Mouse (Mus musculus) limb, embryonic 15.5 days (tissue): ENCODE measurements around the gene Ercc4. TPM values are rescaled to one million over a fixed set of nuclear protein-coding genes. Genes with fewer than 3 reads are reported as not detected.

Source experiments
- ATAC-seq: fragments of 200-750 bp; cut with Nextera tagmentation; 2 replicates; pipeline ENCODE4 v1.8.0; 2017; ENCODE audit warnings: low read depth, moderate TSS enrichment; ENCODE audit not compliant: insufficient number of reproducible peaks, low FRiP score, low TSS enrichment
- H3K27ac ChIP-seq: fragments of 300-500 bp; sonication (generic); 2 replicates; pipeline ENCODE4 v1.5.1; 2015; ENCODE audit warnings: moderate library complexity, mild to moderate bottlenecking, inconsistent platforms
- H3K27me3 ChIP-seq: fragments of 300-500 bp; sonication (generic); 2 replicates; pipeline ENCODE4 v1.6.1; 2015; ENCODE audit warnings: inconsistent platforms
- H3K36me3 ChIP-seq: fragments of 300-500 bp; sonication (generic); 2 replicates; pipeline ENCODE4 v1.6.1; 2015; ENCODE audit warnings: inconsistent platforms
- H3K4me1 ChIP-seq: fragments of 300-500 bp; sonication (generic); 2 replicates; pipeline ENCODE4 v1.6.1; 2015; ENCODE audit warnings: inconsistent platforms
- H3K4me2 ChIP-seq: fragments of 300-500 bp; sonication (generic); 2 replicates; pipeline ENCODE4 v1.6.1; 2015; ENCODE audit warnings: mild to moderate bottlenecking, inconsistent platforms
- H3K4me3 ChIP-seq: fragments of 300-500 bp; sonication (generic); 2 replicates; pipeline ENCODE4 v1.5.1; 2015; ENCODE audit warnings: mild to moderate bottlenecking, inconsistent platforms
- H3K9ac ChIP-seq: fragments of 300-500 bp; sonication (generic); 2 replicates; pipeline ENCODE4 v1.6.1; 2015; ENCODE audit warnings: inconsistent platforms
- H3K9me3 ChIP-seq: fragments of 300-500 bp; sonication (generic); 2 replicates; pipeline ENCODE4 v1.6.1; 2016; ENCODE audit warnings: inconsistent platforms
- WGBS: fragments of 180-500 bp; shearing (Covaris S2); methylation state at CpG from one replicate; pipeline ENCODE4 v1.1.7; 2015; 5-methylcytosine and 5-hydroxymethylcytosine counted together
- polyA plus RNA-seq: library from polyadenylated mRNA; unstranded; fragments of >200 nt; fragmentation: Nextera tagmentation; extraction: Ambion mirVana; gene quantifications from 2 replicates; pipeline ENCODE4 v1.2.1, GENCODE M21; 2015

Ercc4 gene
- polyA plus RNA-seq, 1 experiment from 2014 or later, result 13.5 TPM

DNA sequence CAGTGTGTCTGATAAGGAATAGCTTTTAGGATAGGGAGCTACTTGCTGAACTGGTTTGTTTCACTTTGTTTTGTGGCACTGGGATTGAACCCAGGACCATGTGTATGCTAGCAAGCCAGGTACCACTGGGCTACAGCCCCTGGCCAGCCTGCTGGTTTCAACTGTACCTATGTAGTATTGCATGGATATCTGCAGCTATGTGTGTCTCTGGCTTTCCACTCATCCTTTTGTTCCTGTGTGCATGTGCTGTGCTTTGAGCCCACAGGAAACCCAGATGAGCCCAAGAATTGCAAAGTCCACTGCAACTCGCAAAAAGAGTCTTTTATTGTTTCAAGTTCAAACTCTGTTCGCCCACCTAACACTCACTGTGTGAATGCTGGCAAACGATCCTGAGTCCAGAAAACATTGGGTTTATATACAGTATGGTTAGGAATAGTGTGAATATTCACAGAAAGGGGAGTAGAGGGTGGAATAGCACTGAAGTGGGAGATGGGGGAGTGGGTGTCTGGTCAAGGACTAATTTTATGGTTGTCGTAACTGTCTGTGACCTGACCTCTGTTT is 73.8 kb downstream of the Ercc4 start:
- no peaks in the 10 kb centered on the region for H3K4me1 ChIP-seq
- no peaks in the 10 kb centered on the region for H3K36me3 ChIP-seq
- 69% methylated on average over 4 of the region's 4 CpGs for WGBS
- no peaks in the 10 kb centered on the region for H3K27me3 ChIP-seq
- H3K27ac ChIP-seq, result no peak overlapping the region
- no peak overlapping the region for H3K9ac ChIP-seq
- ATAC-seq, result no peak
- no peak overlapping the region for H3K4me3 ChIP-seq
- H3K9me3 ChIP-seq, result no peaks in the 10 kb centered on the region
- H3K4me2 ChIP-seq, result no peak overlapping the region

DNA sequence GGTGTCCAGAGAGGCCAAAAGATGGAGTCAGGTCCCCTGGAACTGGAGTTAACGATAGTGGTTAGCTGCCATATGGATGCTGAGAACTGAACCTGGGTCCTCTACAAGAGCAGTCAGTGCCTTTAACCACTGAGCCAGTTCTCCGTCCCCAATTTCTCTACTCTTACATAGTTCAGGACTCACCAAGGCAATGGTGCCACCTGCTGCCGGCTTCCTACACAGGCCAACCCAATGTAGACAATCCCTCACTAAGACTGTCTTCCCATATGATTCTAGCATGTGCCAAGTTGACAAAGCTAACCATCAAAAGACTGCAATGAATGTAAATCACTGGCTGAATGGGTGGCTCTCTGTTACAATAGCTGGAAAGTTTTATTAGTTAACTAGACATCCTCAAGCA is 74.9 kb downstream of the Ercc4 start:
- H3K4me2 ChIP-seq, result no peak overlapping the region
- no peaks in the 10 kb centered on the region for H3K4me1 ChIP-seq
- H3K36me3 ChIP-seq, result no peaks in the 10 kb centered on the region
- H3K27me3 ChIP-seq, result no peaks in the 10 kb centered on the region
- H3K4me3 ChIP-seq, result no peak overlapping the region
- H3K27ac ChIP-seq, result no peak overlapping the region
- H3K9ac ChIP-seq, result no peak overlapping the region
- no peaks in the 10 kb centered on the region for H3K9me3 ChIP-seq
- no peak for ATAC-seq
- 90% methylated on average over 3 of the region's 3 CpGs for WGBS

DNA sequence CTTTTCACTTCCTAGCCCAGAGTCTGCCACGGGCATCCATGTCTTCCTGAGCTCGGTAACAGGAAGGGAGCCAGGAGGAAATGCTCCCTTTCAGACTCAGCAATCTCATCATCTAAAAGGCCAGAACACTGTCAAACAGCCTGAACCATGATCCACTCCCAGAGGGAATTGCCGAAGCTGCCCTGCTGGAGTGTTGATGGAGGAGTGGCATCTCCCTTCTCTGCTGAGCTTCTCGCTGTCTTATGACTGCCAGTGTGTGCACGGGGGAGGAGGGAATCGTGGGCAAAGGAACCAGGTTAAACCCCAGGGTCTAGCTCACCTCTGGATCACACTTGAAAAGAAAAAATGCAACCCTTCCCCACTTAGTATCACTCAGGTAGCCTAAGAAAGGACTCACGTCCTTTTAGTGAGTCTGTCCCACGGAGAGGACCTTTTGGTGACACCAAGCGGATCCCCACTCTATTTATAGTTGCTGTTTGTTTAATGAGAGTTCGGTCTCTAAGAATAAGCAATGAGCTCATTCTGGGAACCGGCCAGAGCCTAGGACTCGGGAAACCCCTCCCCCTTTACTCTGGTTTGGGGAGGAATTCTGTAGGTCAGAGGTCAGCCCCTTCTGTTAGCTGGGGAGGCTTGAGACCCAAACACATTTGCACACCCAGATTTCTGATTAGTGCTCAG is 80.1 kb downstream of the Ercc4 start:
- no peak overlapping the region for H3K27ac ChIP-seq

DNA sequence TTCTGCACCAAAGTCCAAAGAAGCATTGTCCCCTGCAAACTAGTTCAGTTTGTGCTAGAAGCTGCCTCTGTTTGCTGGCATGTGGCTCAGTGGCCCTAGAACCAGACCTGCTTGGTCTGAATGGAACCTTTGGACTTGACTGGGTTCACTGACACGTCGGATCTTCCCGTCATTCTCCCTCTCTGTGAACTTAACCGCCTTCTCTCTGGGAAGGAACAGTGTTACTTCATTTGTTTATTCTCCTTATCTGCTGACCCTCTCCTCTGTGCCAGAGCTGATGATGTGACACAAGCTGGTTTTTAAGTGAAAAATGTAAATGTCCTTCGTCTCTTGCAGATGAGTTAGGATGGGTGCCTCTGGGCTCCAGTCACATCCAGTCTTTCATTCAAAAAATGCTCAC is 81.0 kb downstream of the Ercc4 start:
- Histone ChIP-seq H3K4me2 (no peak overlapping the region), H3K4me1 (no peaks in the 10 kb centered on the region), H3K27me3 (no peaks in the 10 kb centered on the region), H3K9me3 (no peaks in the 10 kb centered on the region), H3K27ac (no peak overlapping the region), H3K4me3 (no peak overlapping the region), H3K36me3 (no peaks in the 10 kb centered on the region), H3K9ac (no peak overlapping the region)
- ATAC-seq, result no peak
- WGBS, result 78% methylated on average over 5 of the region's 5 CpGs

More for the DNA sequence above, 80.1 kb downstream of the Ercc4 start:
- no peaks in the 10 kb centered on the region for H3K9me3 ChIP-seq
- H3K27me3 ChIP-seq, result no peaks in the 10 kb centered on the region
- 45% methylated on average over 12 of the region's 12 CpGs for WGBS
- ATAC-seq, result no peak
- H3K4me3 ChIP-seq, result no peak overlapping the region
- H3K4me2 ChIP-seq, result no peak overlapping the region
- no peaks in the 10 kb centered on the region for H3K4me1 ChIP-seq
- no peaks in the 10 kb centered on the region for H3K36me3 ChIP-seq
- H3K9ac ChIP-seq, result no peak overlapping the region

DNA sequence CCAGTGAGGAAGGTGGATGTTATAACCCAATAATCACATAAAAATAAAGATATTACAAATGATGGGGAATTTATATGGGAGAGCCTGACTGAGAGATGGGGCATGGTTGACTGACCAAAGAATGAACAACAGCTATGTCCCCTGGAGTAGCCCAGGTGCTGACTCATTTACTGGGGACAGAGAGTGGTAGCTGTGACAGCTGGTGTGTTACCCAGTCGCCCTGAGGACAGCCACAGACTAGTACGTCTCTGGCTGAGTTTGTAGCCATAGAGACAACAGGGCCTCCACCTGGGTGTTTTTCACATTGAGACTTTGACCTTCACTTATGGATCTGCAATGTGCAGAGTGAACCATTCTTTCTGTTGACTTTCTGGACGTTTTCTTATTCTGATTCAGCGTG is 81.7 kb downstream of the Ercc4 start:
- Histone ChIP-seq H3K36me3 (no peaks in the 10 kb centered on the region), H3K4me2 (no peak overlapping the region), H3K27me3 (no peaks in the 10 kb centered on the region), H3K4me3 (no peak overlapping the region), H3K9me3 (no peaks in the 10 kb centered on the region), H3K27ac (no peak overlapping the region), H3K4me1 (no peaks in the 10 kb centered on the region), H3K9ac (no peak overlapping the region)
- 58% methylated on average over 4 of the region's 4 CpGs for WGBS
- no peak for ATAC-seq

DNA sequence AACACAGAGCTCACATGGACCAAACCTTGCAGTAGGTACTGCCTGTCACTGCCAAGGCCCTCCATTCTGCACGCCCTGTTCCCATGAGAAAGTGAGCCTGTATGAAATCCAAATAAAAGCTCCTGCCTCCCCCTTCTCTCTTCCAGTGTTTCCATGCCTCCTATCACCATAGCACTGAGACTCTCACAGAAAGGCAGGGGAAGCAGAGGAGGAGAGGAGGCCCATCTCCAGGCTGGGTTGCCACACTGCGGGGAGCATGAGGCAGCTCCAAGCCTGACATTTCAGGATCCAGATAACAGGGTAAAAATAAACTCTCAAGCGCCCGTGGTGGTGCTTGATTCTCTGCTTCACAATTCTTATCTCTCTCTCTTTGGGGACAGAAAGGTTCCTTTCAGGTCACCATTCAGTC is 84.2 kb downstream of the Ercc4 start:
- no peaks in the 10 kb centered on the region for H3K9me3 ChIP-seq
- H3K4me3 ChIP-seq, result no peak overlapping the region
- no peak overlapping the region for H3K4me2 ChIP-seq
- no peaks in the 10 kb centered on the region; the same call in 1 of the 2 replicates for H3K4me1 ChIP-seq
- H3K36me3 ChIP-seq, result no peaks in the 10 kb centered on the region
- WGBS, result 81% methylated on average over 4 of the region's 4 CpGs
- no peak overlapping the region for H3K9ac ChIP-seq
- H3K27me3 ChIP-seq, result no peaks in the 10 kb centered on the region
- no peak for ATAC-seq
- no peak overlapping the region for H3K27ac ChIP-seq

DNA sequence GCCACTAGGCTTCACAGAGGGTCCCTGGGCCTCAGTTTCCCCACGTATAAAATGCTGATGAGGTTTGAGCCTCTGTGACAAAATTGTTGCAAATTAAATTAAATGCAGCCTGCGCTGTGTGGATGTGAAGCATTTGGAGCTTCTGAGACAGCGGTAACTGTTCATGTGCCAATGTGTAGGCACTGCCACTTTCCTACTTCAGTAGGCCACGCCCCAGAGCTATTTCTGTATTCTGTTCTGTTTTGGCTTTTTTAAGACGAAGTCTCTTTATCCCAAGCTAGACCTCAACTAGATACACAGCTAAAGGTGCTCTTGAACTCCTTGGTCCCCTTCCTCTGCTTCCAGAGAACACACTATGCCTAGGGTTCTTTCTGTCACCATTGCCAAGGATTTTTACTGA is 85.4 kb downstream of the Ercc4 start:
- no peak overlapping the region for H3K9ac ChIP-seq
- no peaks in the 10 kb centered on the region; the same call in 1 of the 2 replicates for H3K4me1 ChIP-seq
- no peak overlapping the region for H3K4me2 ChIP-seq
- no peak for ATAC-seq
- no peak overlapping the region for H3K4me3 ChIP-seq
- no peaks in the 10 kb centered on the region for H3K36me3 ChIP-seq
- H3K27me3 ChIP-seq, result no peaks in the 10 kb centered on the region
- H3K9me3 ChIP-seq, result no peaks in the 10 kb centered on the region
- no peak overlapping the region for H3K27ac ChIP-seq
- WGBS, result 82% methylated on average over 5 of the region's 5 CpGs

DNA sequence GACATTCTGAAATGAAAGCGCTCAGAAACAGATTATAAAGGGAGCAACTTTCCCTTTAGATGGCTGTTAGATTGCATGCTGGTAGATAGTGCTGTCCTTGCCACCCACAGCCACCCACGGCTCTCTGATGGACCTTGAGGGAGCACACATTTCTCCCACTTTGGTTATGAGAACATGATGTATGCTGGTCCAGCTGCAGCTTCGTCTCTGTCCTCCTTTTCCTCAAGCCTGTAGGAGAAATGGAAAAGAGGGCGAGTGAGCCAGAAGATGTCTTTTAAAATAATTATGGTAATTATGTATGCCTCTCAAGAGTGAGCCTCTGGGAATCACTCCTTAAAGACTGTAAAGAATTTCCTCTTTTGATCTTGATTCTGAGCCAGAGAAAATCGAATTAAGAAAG is 87.1 kb downstream of the Ercc4 start:
- Histone ChIP-seq H3K27me3 (no peaks in the 10 kb centered on the region), H3K9me3 (no peaks in the 10 kb centered on the region), H3K4me1 (no peaks in the 10 kb centered on the region; the same call in 1 of the 2 replicates), H3K9ac (no peak overlapping the region), H3K27ac (no peak overlapping the region), H3K4me3 (no peak overlapping the region), H3K36me3 (no peaks in the 10 kb centered on the region), H3K4me2 (no peak overlapping the region)
- WGBS, result 65% methylated on average over 5 of the region's 5 CpGs
- ATAC-seq, result no peak

DNA sequence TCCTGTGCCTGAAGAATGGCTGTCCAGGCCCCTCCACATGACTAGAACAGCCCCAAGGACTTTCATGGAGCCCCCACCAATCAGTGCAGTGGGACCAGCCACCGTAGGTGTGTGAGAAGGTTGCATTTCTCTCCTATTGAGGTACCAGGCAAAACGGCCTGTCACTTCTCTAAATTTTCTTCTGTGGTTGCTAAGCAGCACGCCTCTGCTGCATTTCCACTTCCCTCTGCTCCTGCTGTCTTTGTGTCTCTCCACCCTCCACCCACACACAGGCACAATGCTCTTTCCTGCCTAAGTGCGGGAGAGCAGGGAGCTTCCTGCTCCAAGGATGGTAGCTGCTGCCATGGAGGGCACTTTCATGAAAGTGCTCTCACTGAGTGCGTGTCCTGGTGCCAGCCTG is 87.8 kb downstream of the Ercc4 start:
- H3K36me3 ChIP-seq, result no peaks in the 10 kb centered on the region
- no peaks in the 10 kb centered on the region; the same call in 1 of the 2 replicates for H3K4me1 ChIP-seq
- no peak overlapping the region for H3K4me2 ChIP-seq
- WGBS, result 60% methylated on average over 5 of the region's 5 CpGs
- H3K27me3 ChIP-seq, result no peaks in the 10 kb centered on the region
- ATAC-seq, result no peak
- no peaks in the 10 kb centered on the region for H3K9me3 ChIP-seq
- H3K4me3 ChIP-seq, result no peak overlapping the region
- no peak overlapping the region for H3K9ac ChIP-seq
- H3K27ac ChIP-seq, result no peak overlapping the region

DNA sequence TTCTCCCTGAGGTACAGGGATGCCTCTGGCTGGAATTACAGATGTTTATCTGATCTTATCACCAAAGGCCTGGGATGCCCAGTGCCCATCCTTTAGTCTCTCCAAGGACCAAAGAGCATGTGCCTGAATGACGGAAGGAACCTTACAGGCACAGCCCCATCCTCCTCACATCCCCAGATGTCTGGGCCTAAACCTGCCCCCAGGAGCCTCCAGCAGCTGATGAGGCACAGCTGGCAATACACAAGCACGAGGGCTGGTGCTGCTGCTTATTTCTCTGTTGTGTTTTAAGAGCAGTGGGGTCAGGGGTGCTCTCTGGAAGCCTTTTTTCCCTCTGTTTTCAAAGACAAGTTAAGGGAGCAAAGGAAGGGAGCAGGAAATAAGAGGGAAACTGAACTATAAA is 89.7 kb downstream of the Ercc4 start:
- H3K36me3 ChIP-seq, result no peaks in the 10 kb centered on the region
- 24% methylated on average over 2 of the region's 2 CpGs for WGBS
- no peaks in the 10 kb centered on the region for H3K9me3 ChIP-seq
- H3K27me3 ChIP-seq, result no peaks in the 10 kb centered on the region
- H3K27ac ChIP-seq, result no peak overlapping the region
- no peaks in the 10 kb centered on the region; the same call in 1 of the 2 replicates for H3K4me1 ChIP-seq
- no peak overlapping the region for H3K4me2 ChIP-seq
- H3K4me3 ChIP-seq, result no peak overlapping the region
- H3K9ac ChIP-seq, result no peak overlapping the region
- ATAC-seq, result no peak
